Mouse (Mus musculus): ENCODE data around the gene Uqcrc1.

Gene Uqcrc1

GRCm38 (mm10) chr9:108936418-108937364 lies at the start of gene Uqcrc1:
Gene Uqcrc1 (plus strand): TSS chr9:108936633.
- peak; percentile 90 to 95 for DNase-seq (ENCODE audit: low spot score in 2 of 2)

- no peak for DNase-seq (ENCODE audit: low spot score in 2 of 2)
These were observed 24.1 kb upstream of the Uqcrc1 start for GRCm38 (mm10) chr9:108912308-108912707.

DNA sequence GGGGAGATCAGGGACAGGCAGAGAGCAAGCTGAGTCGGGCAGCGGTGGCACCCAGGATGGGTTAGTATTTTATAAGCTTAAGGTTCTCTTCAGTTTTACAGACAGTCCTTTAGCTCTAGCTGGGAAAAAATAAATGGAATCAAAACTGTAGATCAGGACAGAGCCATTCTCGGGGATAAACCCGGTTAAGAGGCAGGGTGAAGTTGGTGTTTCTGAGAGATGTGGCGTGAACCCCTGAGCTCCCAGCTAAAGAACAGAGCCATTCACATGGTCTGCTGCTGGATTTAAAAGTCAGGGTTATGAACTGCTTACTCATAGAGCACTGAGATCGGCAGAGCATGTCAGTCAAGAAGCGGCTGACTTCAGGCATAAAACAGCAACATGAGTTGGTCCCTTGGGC lies 23.3 kb upstream of the Uqcrc1 start:
- DNase-seq (ENCODE audit: low spot score in 2 of 2) = no peak

- no peak for DNase-seq (ENCODE audit: low spot score in 2 of 2)
These were observed 22.8 kb upstream of the Uqcrc1 start for GRCm38 (mm10) chr9:108913621-108914020.

GRCm38 (mm10) chr9:108914491-108914890 lies 21.9 kb upstream of the Uqcrc1 start, which contains the start of gene Tmem89:
Gene Tmem89 (plus strand): TSS chr9:108914619.
- no peak for DNase-seq (ENCODE audit: low spot score in 2 of 2)

- no peak for DNase-seq (ENCODE audit: low spot score in 2 of 2)
These were observed 10.5 kb upstream of the Uqcrc1 start for GRCm38 (mm10) chr9:108925897-108926296.

DNA sequence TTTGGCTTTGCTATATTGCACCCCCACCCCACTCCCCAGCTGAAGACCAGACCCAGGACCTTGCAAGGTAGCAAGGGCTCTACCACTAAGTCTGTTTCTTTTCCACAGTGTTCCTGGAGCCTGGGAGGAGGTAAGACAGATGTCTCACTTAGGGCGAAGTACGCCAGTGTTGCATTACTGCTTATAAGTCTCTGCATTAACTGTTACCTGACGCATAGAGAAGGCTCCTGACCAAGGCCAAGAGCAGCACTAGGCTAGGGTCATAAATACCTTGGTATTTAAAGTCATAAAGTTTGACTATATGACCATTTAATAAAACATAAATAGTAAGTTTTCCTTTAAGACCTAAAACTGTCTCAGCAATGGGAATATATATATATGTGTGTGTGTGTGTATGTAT lies 8.0 kb upstream of the Uqcrc1 start:
- no peak for DNase-seq (ENCODE audit: low spot score in 2 of 2)

GRCm38 (mm10) chr9:108935991-108936390 lies 442 bp upstream of the Uqcrc1 start:
- DNase-seq (ENCODE audit: low spot score in 2 of 2) = no peak

- DNase-seq (ENCODE audit: low spot score in 2 of 2) = no peak
These were observed 8.7 kb downstream of the Uqcrc1 start for GRCm38 (mm10) chr9:108945111-108945510.

DNA sequence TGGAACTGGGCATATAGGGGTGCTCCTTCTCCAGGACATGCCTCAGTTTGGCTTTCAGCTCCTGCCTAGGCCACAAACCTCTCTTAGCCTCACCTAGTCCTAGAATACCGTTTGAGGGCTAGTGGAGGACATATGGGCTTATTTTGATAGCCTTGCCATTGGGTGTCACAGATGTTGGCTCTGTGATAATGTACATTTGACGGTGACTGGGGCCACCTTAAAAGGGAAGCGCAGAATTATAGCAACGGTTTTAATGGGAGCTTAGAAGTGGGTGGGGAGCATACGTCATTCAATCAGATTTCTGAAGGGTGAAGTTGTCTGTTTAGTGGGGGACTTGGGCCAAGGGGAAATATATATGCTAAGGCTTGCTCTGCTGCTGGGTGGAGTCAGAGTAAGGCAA lies 9.2 kb downstream of the Uqcrc1 start:
- DNase-seq (ENCODE audit: low spot score in 2 of 2) = no peak

DNA sequence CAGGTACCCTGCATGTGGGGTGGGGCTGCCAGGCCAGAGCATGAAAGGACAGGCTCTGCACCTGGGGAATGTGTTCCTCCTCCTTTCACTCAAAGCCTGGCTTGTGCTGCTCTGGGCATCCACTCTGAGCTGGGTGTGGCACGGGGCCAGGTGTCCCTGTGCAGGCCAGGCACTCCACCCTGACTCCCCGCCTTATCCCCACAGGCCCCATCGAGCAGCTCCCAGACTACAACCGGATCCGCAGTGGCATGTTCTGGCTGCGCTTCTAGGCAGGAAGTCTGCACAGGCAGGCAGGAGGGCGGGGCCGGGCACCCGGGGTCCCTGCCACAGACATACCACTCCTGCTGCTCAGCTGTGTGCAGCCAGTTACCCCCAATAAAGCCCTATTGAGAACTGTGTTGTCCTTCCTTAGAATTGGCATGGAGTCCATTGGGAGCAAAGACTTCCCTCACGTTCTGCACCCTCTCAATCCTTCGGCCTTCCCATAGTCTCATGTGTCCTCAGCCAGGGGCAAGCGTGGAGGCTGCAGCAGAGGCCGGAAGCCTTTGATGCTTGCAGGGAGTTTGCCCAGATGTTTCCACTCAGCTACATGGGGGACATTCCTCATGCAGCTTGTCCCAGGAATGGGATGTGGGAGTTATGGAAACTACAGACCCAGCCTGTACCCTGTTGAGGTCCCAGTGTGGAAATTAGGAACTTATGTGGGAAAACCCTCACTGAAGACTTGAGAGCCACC lies 13.0 kb downstream of the Uqcrc1 start:
- DNase-seq (ENCODE audit: low spot score in 2 of 2) = no peak

DNA sequence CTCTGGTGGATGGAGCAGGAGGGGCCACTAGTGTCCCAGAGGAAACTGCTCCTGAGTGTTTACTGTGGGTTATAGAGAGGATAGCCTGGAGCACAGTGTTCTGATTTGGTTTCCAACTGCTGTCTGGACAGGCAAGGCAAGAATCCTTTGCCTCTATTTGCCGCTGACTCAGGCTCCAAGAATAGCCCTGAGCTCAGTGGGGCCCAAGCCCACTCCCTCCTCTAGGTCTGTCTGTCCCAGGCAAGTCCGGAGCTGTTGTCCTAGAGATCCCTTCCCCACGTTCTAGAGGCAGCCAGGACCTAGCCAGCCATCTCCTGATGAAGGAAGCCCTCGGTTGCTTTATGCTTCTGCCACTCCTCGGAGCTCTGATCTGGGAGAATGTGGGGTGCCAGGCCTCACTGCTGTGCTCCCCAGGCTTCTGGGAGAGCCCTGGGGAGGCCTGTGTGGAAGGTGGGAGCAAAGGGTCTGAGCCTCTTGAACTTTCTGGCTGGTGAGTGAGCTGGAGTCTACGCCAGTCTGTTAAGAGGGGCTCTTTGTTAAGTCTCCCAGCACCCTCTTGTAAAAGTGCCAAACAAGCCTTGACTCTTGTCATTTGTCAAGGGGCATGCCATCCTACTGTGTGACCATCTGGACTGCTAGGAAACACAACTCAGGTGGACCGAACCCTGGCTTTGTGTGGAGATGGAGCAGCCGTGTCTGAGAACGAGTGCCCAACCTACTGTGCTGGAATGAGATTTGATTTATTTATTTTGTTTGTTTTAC lies 13.7 kb downstream of the Uqcrc1 start:
- DNase-seq (ENCODE audit: low spot score in 2 of 2) = no peak

DNA sequence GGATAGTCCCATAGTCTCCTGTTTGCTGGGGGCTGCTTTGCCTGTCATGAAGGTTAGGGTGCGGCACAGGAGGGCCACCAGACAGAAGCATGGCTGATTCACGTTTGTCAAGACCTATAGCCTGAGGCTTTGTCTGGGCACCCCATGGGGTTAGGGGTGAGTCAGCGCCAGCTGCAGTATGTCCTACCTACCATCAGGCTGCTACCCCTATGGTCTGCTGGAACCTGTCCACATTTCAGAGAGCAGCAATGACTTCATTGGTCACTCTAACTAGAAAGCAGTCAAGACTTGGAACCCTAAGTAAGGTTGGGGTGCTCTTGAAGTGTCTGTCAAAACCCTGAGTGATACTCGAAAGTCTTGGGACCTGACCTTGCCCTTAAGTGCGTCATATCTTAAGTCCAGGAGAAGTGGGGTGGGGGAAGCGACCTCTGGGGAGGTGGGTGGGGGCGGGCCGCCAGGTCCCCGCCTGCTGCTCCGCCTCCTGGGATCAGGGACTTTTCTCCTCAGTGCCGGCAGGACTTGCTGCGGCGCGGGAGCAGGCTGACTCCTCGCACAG lies 16.7 kb downstream of the Uqcrc1 start, which contains the start of gene Col7a1:
Gene Col7a1 (plus strand): TSS at position 506 of the 556 bp plus-strand sequence.
- DNase-seq (ENCODE audit: low spot score in 2 of 2) = no peak

GRCm38 (mm10) chr9:108955241-108955640 lies 18.8 kb downstream of the Uqcrc1 start:
- DNase-seq (ENCODE audit: low spot score in 2 of 2) = no peak

DNA sequence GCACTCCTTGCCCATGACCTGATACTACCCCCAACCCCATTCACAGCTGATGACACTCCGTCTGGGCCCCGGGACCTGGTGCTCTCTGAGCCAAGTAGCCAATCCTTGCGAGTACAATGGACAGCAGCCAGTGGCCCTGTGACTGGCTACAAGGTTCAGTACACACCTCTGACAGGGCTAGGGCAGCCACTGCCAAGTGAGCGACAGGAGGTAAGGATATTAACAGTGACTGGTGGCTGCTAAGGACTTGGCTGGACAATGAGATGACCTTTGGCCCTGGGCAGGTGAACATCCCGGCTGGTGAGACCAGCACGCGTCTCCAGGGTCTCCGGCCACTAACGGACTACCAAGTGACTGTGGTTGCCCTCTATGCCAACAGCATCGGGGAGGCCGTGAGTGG lies 19.4 kb downstream of the Uqcrc1 start:
- no peak for DNase-seq (ENCODE audit: low spot score in 2 of 2)

DNA sequence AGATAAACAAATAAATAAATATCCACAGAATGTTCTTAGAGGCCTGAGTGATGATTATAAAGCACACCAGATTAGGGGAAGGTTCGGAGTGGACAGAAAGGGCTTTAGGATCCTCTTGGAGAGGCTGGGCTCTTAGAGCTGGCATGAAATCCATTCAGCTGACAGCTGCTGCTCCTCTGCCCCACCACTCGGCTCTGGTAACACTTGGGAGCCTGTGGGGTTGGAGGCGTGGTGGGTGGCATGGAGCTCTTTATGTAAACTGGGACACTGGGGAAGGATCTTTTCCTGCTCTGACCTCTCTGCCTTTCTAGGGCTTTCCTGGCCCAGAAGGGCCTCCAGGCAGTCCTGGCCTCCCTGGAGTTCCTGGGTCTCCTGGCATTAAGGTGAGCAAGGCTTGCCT lies 27.1 kb downstream of the Uqcrc1 start:
- no peak for DNase-seq (ENCODE audit: low spot score in 2 of 2)

- DNase-seq (ENCODE audit: low spot score in 2 of 2) = no peak
These were observed 27.9 kb downstream of the Uqcrc1 start for GRCm38 (mm10) chr9:108964338-108964737.

DNA sequence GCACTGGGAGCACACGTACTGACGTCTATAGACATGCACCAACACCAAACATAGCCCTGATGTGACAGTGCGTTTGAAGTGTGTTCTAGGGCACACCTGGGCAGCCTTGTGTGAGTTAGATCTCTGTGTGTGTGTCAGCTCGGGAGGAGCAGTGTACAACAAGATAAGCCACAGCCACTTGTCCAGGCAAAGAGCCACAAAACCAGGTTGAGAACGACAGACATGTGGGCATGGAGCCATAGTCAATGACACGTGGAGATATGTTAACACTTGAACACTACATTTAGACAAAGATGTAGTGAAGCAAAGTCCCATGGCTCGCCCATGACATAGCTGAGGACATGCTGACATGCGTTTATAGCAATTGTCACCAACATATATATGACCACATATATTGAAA lies 34.2 kb downstream of the Uqcrc1 start:
- no peak for DNase-seq (ENCODE audit: low spot score in 2 of 2)

DNA sequence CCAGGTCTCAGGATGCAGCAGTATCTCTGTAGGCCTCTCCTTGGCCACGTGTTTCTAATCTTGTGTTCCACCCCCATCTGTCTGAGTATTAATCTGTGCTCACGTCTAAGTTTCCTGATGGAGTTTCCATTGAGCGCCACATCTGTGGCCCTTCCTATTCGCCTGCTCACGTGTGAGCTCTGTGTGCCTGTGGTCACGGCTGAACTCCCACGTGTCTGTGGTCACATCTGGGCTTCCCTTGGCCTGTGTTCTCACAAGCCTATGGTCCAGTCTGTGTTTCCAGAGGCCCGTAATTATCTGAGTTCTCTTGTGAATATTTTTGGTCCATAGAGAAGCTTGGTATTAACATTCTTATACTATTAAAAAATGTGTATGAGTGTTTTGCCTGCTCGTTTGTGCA lies 40.0 kb downstream of the Uqcrc1 start:
- no peak for DNase-seq (ENCODE audit: low spot score in 2 of 2)

DNA sequence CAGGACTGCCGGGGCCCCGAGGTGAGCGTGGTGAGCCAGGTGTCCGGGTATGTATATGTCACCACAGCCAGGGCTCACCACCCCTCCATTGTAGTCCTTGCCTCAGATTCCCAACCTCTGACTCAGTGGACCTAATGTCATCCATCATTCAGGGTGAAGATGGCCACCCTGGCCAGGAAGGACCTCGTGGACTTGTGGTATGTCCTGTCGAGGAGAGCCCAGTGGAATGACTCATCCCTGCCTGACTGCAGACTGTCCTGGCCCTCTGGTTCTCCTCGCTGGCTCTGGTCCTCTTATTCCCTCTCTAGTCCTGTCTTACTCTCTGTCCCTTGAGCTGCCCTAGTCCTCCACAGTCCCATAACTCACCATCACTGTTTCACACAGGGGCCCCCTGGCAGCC lies 41.5 kb downstream of the Uqcrc1 start:
- no peak for DNase-seq (ENCODE audit: low spot score in 2 of 2)

GRCm38 (mm10) chr9:108982498-108982897 lies 46.1 kb downstream of the Uqcrc1 start:
- DNase-seq (ENCODE audit: low spot score in 2 of 2) = no peak

- no peak for DNase-seq (ENCODE audit: low spot score in 2 of 2)
These were observed 46.8 kb downstream of the Uqcrc1 start for GRCm38 (mm10) chr9:108983209-108983608.

All from natural killer cell, adult 2 months (primary cell).